Comparison of ENCODE assay signal across 10 mouse cellular contexts in the genomic region with DNA sequence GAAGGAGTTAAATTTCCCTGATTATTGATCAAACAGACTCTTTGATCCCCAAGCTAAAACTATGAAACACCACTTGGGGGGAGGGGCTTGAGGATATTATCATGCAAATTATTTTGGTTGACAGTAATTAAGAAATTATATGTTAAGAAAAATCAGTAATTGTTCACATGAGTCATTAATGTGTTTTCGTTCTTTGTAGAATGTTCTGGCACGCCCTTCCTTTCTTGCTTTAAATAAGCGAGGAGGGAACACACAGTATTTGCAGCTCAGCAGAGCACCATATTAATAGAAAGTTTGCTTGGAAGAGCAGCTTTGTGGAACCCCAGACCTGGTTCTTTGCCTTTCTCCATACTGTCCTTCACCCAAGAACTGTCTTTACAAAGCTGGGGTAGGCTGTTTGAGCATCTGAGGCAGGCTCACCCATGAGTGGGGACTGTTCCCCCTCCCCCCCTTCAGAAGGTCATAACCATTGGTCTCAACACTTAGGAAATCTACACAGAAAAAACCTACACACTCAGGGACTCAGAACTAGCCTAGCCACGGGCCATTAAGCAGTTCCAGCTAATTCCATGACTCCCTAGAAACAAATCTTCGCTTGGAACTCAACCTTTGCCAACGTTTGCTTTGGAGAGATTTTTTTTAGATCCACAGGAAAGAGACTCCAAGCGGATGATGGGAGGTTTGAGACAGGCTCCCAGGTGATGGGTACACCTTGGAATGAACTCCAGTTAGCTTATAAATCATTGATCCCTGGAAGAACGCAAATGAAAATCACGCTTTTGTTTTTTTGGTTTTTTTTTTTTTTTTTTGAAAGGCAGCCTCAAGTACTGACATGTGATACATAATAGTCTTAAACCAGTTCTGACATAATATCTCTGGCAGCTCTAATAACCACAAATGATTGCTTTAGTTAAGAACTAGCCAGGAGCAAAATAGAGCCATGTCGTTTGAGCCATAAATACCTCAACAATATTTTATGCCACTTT.
DNase-seq lines count a peak whose midpoint lies in the region; ATAC-seq and TF ChIP-seq lines count a peak whose summit lies in the region.
"Had no signal": no experiment of that assay in that cellular context is flagged by ENCODE, and none has a peak within 500 bp of the region (broad histone marks: within the 10 kb centered on the region; RNA-seq: fewer than 3 reads in every experiment).

No protein-coding gene starts in this region.

- TF ChIP-seq CTCF in cortical plate, adult 2 months (IDR thresholded peaks at IDR 0.05; ENCODE audit: extremely low read depth, insufficient read depth, low read length): no peak

- no peak for ATAC-seq in hindbrain, embryonic 15.5 days (ENCODE audit: low FRiP score, low read depth)
- peak; percentile 46 for ATAC-seq in limb, embryonic 13.5 days (ENCODE audit: low FRiP score, low read depth)

- DNase-seq in heart, adult 11 months: peak; percentile 91
- DNase-seq in heart, postnatal 25 days (ENCODE audit: low spot score): no peak
- DNase-seq in Muller cell, postnatal 12 days (ENCODE audit: inconsistent ontology term): no peak
- DNase-seq in ovary, postnatal 10 days (ENCODE audit: low spot score): no peak
- no peak for DNase-seq in urinary bladder, postnatal 10 days (ENCODE audit: low spot score)
- DNase-seq: cerebellum, postnatal 10 days had no signal

- intact Hi-C loops in heart, postnatal 25 days (cut with DNase I): loop anchor here (2.0 kb wide), 1 partner anchor 25 kb away; no protein-coding TSS in a partner anchor

- H3K36me3 ChIP-seq in hindbrain, embryonic 15.5 days: no peaks in the 10 kb centered on the region
- peaks cover 7% of the 10 kb centered on the region for H3K36me3 ChIP-seq in limb, embryonic 13.5 days

- no peaks in the 10 kb centered on the region for H3K9me3 ChIP-seq in hindbrain, embryonic 15.5 days
- no peaks in the 10 kb centered on the region for H3K9me3 ChIP-seq in limb, embryonic 13.5 days

- no peak overlapping the region for H3K4me2 ChIP-seq in hindbrain, embryonic 15.5 days
- peak overlapping the region; percentile 21; the same call in 1 of the 2 replicates for H3K4me2 ChIP-seq in limb, embryonic 13.5 days (replicated peaks)

- H3K4me3 ChIP-seq in cortical plate, adult 2 months (ENCODE audit: insufficient read depth, low read length): no peak overlapping the region
- no peak overlapping the region for H3K4me3 ChIP-seq in hindbrain, embryonic 15.5 days
- H3K4me3 ChIP-seq in limb, embryonic 13.5 days: no peak overlapping the region

- H3K27ac ChIP-seq in cortical plate, adult 2 months (ENCODE audit: insufficient read depth, low read length): peak overlapping the region; percentile 43
- H3K27ac ChIP-seq in hindbrain, embryonic 15.5 days (replicated peaks): peak overlapping the region; percentile 47
- H3K27ac ChIP-seq in limb, embryonic 13.5 days: peak overlapping the region; percentile 67; the same call in 1 of the 2 replicates
- H3K27ac ChIP-seq: liver, embryonic 14.5 days had no signal

- no peaks in the 10 kb centered on the region for H3K27me3 ChIP-seq in hindbrain, embryonic 15.5 days
- H3K27me3 ChIP-seq in limb, embryonic 13.5 days: no peaks in the 10 kb centered on the region

- WGBS in hindbrain, embryonic 15.5 days: 55% methylated on average over 10 of the region's 10 CpGs
- WGBS in limb, embryonic 13.5 days: 27% methylated on average over 10 of the region's 10 CpGs

- no peak overlapping the region for H3K9ac ChIP-seq in hindbrain, embryonic 15.5 days
- H3K9ac ChIP-seq in limb, embryonic 13.5 days: no peak overlapping the region
- H3K9ac ChIP-seq: liver, embryonic 14.5 days had no signal

- TF ChIP-seq POLR2A in cortical plate, adult 2 months (IDR thresholded peaks at IDR 0.05; ENCODE audit: extremely low read depth, insufficient read depth, low read length): no peak

- H3K4me1 ChIP-seq in cortical plate, adult 2 months (ENCODE audit: control insufficient read depth, insufficient read depth, low read length): peaks cover 12% of the 10 kb centered on the region
- peaks cover 24% of the 10 kb centered on the region for H3K4me1 ChIP-seq in hindbrain, embryonic 15.5 days (replicated peaks)
- H3K4me1 ChIP-seq in limb, embryonic 13.5 days: peaks cover 54% of the 10 kb centered on the region
